Comparison of ENCODE assay signal across 20 mouse cellular contexts in genomic region chr17:86354101-86354500, GRCm38 (mm10).
A peak's percentile ranks its signal among the peaks of the same experiment; 100 is the strongest.
DNase-seq lines count a peak whose midpoint lies in the region; ATAC-seq and TF ChIP-seq lines count a peak whose summit lies in the region.
"Had no signal": no experiment of that assay in that cellular context is flagged by ENCODE, and none has a peak within 500 bp of the region (broad histone marks: within the 10 kb centered on the region; RNA-seq: fewer than 3 reads in every experiment).

No protein-coding gene starts in this region.

- H3K79me2 ChIP-seq in MEL (ENCODE audit: control insufficient read depth, insufficient read depth, low read length, poor library complexity): no peaks in the 10 kb centered on the region

- H3K27ac ChIP-seq in forebrain, embryonic 16.5 days (ENCODE audit: low read length): peak overlapping the region; percentile 57
- no peak overlapping the region for H3K27ac ChIP-seq in forebrain, embryonic 13.5 days
- peak overlapping the region; percentile 69; the same call in 1 of the 2 replicates for H3K27ac ChIP-seq in MEL (ENCODE audit: control insufficient read depth, low read depth, low read length)
- H3K27ac ChIP-seq: forebrain, embryonic 10.5 days; gastrocnemius, adult 2 months; hindbrain, embryonic 10.5 days; limb, embryonic 15.5 days; liver, embryonic 15.5 days; neural tube, embryonic 15.5 days; stomach, embryonic 15.5 days had no signal

- H3K4me1 ChIP-seq in forebrain, embryonic 16.5 days (replicated peaks; ENCODE audit: control insufficient read depth, insufficient read depth, low read length): peaks cover 48% of the 10 kb centered on the region
- peaks cover 27% of the 10 kb centered on the region for H3K4me1 ChIP-seq in forebrain, embryonic 13.5 days
- H3K4me1 ChIP-seq in MEL (ENCODE audit: control insufficient read depth in 1 of 2, insufficient read depth in 2 of 2, low read length in 2 of 2): peaks cover 21% of the 10 kb centered on the region in 2 experiments
- H3K4me1 ChIP-seq: liver, embryonic 15.5 days had no signal

- no peak for TF ChIP-seq POLR2A in MEL (IDR thresholded peaks at IDR 0.05; ENCODE audit: control insufficient read depth in 1 of 2, insufficient read depth in 1 of 2, low read depth in 1 of 2, low read length in 2 of 2, poor library complexity in 1 of 2)

- 66% methylated on average over 4 of the region's 4 CpGs for WGBS in forebrain, embryonic 16.5 days
- 84% methylated on average over 4 of the region's 4 CpGs for WGBS in forebrain, embryonic 13.5 days

- H3K36me3 ChIP-seq in forebrain, embryonic 16.5 days (ENCODE audit: control insufficient read depth, insufficient read depth): no peaks in the 10 kb centered on the region
- no peaks in the 10 kb centered on the region for H3K36me3 ChIP-seq in forebrain, embryonic 13.5 days (ENCODE audit: poor library complexity, severe bottlenecking)
- peaks cover 0 to 21% of the 10 kb centered on the region in 2 experiments; a peak in 2 of 4 replicates for H3K36me3 ChIP-seq in MEL (ENCODE audit: control insufficient read depth in 1 of 2, insufficient read depth in 2 of 2, low read length in 2 of 2)
- H3K36me3 ChIP-seq: forebrain, embryonic 10.5 days; hindbrain, embryonic 10.5 days; limb, embryonic 15.5 days; liver, embryonic 15.5 days; neural tube, embryonic 15.5 days; stomach, embryonic 15.5 days had no signal

- no peak for TF ChIP-seq RAD21 in MEL (IDR thresholded peaks at IDR 0.05; ENCODE audit: low read depth, low read length)

- H3K4me2 ChIP-seq in forebrain, embryonic 16.5 days (ENCODE audit: low read length): no peak overlapping the region
- H3K4me2 ChIP-seq in forebrain, embryonic 13.5 days: no peak overlapping the region
- H3K4me2 ChIP-seq: limb, embryonic 15.5 days; liver, embryonic 15.5 days; midbrain, embryonic 11.5 days; neural tube, embryonic 15.5 days; stomach, embryonic 15.5 days had no signal

- H3K27me3 ChIP-seq in forebrain, embryonic 16.5 days (replicated peaks; ENCODE audit: control insufficient read depth, insufficient read depth, low read length): no peaks in the 10 kb centered on the region
- H3K27me3 ChIP-seq in forebrain, embryonic 13.5 days: no peaks in the 10 kb centered on the region
- no peaks in the 10 kb centered on the region for H3K27me3 ChIP-seq in MEL (ENCODE audit: control insufficient read depth in 1 of 2, insufficient read depth in 2 of 2, low read length in 2 of 2)
- H3K27me3 ChIP-seq: limb, embryonic 15.5 days; liver, embryonic 15.5 days; neural tube, embryonic 15.5 days; stomach, embryonic 15.5 days had no signal

- H3K9ac ChIP-seq in forebrain, embryonic 16.5 days (replicated peaks; ENCODE audit: low read depth, low read length): no peak overlapping the region
- no peak overlapping the region for H3K9ac ChIP-seq in forebrain, embryonic 13.5 days
- H3K9ac ChIP-seq in MEL (ENCODE audit: control insufficient read depth, low read depth, low read length, poor library complexity, severe bottlenecking): no peak overlapping the region; the same call in 1 of the 2 replicates
- H3K9ac ChIP-seq: limb, embryonic 15.5 days; liver, embryonic 15.5 days; neural tube, embryonic 15.5 days; stomach, embryonic 15.5 days had no signal

- no peak for ATAC-seq in forebrain, embryonic 16.5 days
- no peak for ATAC-seq in forebrain, embryonic 13.5 days
- ATAC-seq in megakaryocyte-erythroid progenitor cell, adult 5-6 weeks (replicated peaks; ENCODE audit: low FRiP score, low TSS enrichment, poor library complexity, severe bottlenecking): no peak
- ATAC-seq: hindbrain, embryonic 16.5 days; intestine, embryonic 16.5 days had no signal

- TF ChIP-seq EP300 in MEL (IDR thresholded peaks at IDR 0.05; ENCODE audit: low read depth in 1 of 2, low read length in 2 of 2): no peak; a peak in 1 of 4 replicates

- no peak overlapping the region for H3K4me3 ChIP-seq in forebrain, embryonic 16.5 days (replicated peaks; ENCODE audit: low read length)
- H3K4me3 ChIP-seq in forebrain, embryonic 13.5 days: no peak overlapping the region
- no peak overlapping the region for H3K4me3 ChIP-seq in MEL (ENCODE audit: control insufficient read depth in 1 of 2, insufficient read depth in 1 of 2, low read depth in 2 of 2, low read length in 2 of 2)
- H3K4me3 ChIP-seq: forebrain, embryonic 10.5 days; gastrocnemius, adult 2 months; hindbrain, embryonic 10.5 days; limb, embryonic 15.5 days; liver, embryonic 15.5 days; neural tube, embryonic 15.5 days; stomach, embryonic 15.5 days had no signal

- no peaks in the 10 kb centered on the region for H3K9me3 ChIP-seq in forebrain, embryonic 16.5 days (ENCODE audit: control insufficient read depth, low read length)
- H3K9me3 ChIP-seq in forebrain, embryonic 13.5 days (replicated peaks): no peaks in the 10 kb centered on the region
- no peaks in the 10 kb centered on the region for H3K9me3 ChIP-seq in MEL (replicated peaks; ENCODE audit: insufficient read depth, low read length)
- H3K9me3 ChIP-seq: forebrain, embryonic 10.5 days; hindbrain, embryonic 10.5 days; limb, embryonic 15.5 days; liver, embryonic 15.5 days; neural tube, embryonic 15.5 days; stomach, embryonic 15.5 days had no signal

- DNase-seq in B cell, adult 2 months: peak; percentile 33 to 38
- peak; percentile 30 for DNase-seq in MEL (ENCODE audit: low read depth, low spot score)
- peak; percentile 57 for DNase-seq in naive thymus-derived CD4-positive, alpha-beta T cell, adult 2 months (ENCODE audit: low read depth)
- DNase-seq in urinary bladder, postnatal 25 days (ENCODE audit: low spot score): no peak
- DNase-seq: adrenal gland, postnatal 14 days; gastrocnemius, adult 2 months; kidney, adult 9 months; kidney, postnatal 14 days had no signal

- TF ChIP-seq CTCF in MEL (IDR thresholded peaks at IDR 0.05 in 2 of 3, conservative IDR thresholded peaks at IDR 0.05 in 1 of 3; ENCODE audit: control insufficient read depth in 1 of 3, insufficient read depth in 1 of 3, low read depth in 2 of 3, low read length in 3 of 3, poor library complexity in 1 of 3, severe bottlenecking in 1 of 3): no peak

TF ChIP-seq in MEL, 35 proteins besides CTCF, POLR2A, EP300 and RAD21:
- no peak for TF ChIP-seq POLR2AphosphoS2 (IDR thresholded peaks at IDR 0.05; ENCODE audit: low read length)
- no peak for TF ChIP-seq UBTF (IDR thresholded peaks at IDR 0.05; ENCODE audit: borderline replicate concordance, insufficient read depth, low read depth, low read length)
- TF ChIP-seq TBP (IDR thresholded peaks at IDR 0.05; ENCODE audit: low read depth, low read length): no peak
- peak; percentile 2; the same call in 1 of the 2 replicates for TF ChIP-seq TCF12 (IDR thresholded peaks at IDR 0.05; ENCODE audit: low read depth, low read length)
- TF ChIP-seq MAX (IDR thresholded peaks at IDR 0.05; ENCODE audit: low read length): no peak
